Mouse (Mus musculus) brain, adult 2 months (tissue): ENCODE data around the gene Slc4a3.

Source experiments
- DNase-seq: peaks from one replicate; pipeline ENCODE4 v3.0.0; 2011; ENCODE audit warnings: low read depth, low spot score

The Slc4a3 gene

DNA sequence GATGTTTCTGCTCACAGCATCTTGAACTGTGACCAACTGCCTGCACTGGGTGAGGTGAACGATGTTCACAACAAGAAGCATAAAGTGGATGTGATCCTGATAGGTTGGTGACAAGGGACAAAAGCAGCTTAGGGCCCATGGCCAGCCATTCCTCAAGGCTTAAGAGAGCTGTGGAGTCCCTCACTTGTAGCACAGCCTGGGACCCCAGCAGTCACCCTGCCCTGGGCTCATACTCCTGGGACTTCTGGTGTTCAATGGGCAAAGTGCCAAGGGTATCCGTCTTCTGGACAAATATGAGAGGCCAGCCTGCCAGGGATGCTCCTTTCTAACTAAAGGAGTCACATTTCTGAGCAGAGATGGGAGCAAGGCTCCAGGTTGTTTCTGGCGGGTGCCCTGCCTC is 49.9 kb downstream of the Slc4a3 start:
- DNase-seq: no peak

DNA sequence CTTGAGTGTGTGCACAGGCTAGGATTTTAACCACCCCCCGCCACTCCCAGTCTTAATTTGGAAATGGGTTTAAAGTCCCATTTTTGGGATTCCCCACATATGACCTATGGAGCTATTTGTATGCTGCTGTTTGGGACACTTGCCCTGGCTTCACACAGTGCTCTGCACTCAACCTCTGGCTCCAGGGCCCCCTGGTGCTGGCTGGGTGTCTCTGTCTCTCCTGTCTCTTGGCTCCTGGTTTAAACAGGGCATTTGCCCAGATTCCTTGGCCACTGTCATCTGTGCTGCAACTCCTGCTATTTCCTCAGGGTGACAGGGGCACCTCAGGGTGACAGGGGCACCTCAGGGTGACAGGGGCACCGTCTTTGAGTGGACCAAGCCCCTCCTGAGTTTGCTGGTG is 50.8 kb downstream of the Slc4a3 start:
- no peak for DNase-seq

DNA sequence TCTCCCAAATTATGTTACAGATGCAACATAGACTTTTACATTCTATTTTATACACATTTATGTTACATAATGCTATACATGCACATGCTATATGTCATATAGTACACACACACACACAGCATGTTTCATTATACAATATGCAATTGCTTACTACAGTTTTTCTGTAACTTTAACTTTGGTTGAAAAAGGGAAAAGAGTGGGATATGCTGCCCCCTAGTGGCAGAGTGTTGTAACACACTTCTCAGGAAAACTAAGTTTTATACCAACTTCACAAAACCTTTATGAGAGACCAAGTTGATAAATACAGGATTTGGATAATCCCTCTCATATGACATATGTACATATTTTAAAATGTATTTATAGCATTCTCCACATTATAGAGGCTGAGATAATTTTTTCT is 51.6 kb downstream of the Slc4a3 start:
- DNase-seq: peak; percentile 73

DNA sequence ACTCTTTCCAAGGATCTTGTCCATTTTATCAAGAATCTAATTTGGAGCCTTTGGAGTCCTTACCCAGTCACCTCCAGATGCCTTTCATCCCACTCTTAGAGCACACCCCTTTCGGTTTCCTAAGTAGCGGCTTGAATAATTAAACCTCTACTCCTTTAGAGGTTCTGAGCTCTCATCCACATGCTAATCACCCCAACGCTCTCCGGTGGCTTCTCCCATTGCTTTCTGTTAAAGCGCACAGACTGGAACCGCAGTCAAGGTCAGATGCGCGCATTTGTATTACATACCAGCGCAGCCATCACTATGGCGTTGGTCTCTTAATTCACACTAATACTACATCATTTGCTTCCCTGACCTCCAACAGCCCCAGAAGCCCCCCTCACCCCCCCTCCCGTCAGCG is 55.7 kb downstream of the Slc4a3 start:
- no peak for DNase-seq

DNA sequence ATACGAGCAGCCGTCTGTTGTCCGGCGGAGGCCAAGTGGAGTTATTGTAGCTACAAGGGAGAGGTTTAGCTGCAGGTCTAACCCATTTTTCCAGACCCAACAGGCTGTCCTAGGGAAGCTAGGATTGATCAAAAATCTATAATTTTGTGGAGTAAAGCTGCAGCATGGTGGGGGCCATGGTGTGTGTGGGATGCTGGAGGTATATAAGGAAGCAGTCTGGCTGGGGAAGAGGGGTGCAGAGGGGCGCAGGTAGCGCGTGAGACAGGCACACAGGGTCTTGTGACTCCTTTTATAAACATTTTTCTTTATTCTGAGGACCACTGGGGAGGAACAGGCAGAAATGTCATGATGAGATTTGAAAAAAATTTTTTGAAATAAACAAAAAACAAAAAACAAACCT is 57.5 kb downstream of the Slc4a3 start:
- DNase-seq: no peak

DNA sequence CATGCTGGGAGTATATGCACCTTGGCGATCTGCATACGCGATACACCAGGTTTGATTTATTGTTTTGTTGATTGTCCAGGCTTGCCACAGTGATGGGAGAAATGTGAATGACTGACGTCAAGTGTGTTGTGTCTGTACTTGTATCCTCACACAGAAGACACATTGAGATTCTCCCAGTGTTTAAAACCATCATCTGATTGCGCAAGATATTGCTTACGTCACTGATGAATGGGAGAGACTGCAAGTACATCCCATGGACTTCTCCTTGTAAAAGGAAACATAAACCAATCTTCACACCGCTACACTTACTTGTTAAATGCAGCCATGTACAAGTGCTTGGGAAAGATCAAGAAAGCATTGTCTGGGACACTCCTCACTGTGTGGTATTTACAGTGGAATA is 62.2 kb downstream of the Slc4a3 start:
- DNase-seq: no peak

DNA sequence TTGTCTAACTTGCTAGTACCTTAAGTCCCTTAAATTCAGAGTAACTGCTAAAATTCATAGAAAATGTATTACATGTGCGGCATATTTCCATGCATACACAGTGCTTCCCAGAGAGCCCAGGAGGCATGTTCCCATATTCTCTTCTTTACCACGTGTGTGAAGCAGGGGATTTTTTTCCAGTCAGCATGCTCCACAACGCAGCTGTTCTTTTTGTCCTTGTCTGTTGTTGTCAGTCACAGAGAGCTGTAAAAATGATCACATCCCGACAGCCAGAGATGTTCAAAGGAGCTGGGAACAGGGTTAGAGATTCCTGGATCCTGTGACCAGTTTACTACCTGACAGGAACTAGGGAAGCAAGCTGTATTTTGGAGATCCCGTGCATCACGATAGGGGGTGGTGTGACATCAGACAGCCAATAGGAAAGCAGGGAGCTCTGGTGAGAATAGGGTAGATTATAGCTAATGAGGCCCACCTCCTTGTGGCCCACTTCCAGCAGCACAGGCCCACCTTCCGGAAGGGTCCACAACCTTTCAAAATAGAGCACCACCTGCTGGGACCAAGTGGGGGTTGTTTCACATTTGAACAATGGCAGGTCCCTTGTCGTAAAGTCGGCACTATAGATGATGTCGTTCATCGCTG is 62.7 kb downstream of the Slc4a3 start:
- no peak for DNase-seq

DNA sequence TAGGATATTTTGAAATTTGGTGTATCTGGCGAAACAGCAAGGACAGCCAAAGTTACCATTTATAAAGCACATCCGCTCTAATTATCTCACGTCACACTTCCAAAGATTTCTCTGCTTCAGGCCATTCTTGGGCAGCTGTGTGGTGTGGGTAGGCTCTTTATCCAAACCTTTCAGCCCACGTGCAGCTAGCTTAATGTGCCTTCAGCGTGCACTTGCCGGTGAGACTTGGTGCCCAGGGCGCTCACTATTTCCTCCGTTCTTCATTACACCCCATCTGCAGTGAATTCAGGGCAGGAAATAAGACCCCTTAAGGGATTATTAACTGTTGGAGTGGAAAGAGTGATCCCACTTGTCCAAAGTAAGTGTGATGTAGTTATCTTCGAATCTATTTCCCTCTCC is 63.2 kb downstream of the Slc4a3 start:
- no peak for DNase-seq

DNA sequence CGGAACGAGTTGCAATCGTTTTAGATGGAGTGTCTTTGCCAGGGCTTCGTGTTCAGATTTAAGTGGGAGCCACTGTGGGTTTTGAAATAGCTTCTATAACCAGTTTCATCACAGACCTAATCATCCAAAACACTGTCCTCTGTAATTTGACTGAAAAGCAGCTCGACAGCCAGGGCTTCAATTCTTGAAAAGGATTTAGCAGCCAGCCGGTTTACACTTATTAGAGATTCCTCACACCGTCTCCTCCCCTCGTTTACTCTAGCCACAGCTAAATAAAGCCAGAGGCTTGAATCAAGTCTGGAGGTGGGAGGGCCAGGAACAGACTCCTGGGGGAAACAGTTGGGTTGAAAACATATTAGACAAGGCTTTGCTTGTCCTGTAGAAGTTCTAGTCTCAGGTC is 64.5 kb downstream of the Slc4a3 start:
- DNase-seq: peak; percentile 28
